Mouse (Mus musculus) liver, embryonic 14.5 days (tissue): ENCODE results near the gene Pon2. TPM values are rescaled to one million over a fixed set of nuclear protein-coding genes. Genes with fewer than 3 reads are reported as not detected.
"Not testable (repeated sequence)": the region's sequence is repeated elsewhere in the genome, so short reads cannot be mapped to it uniquely, and the experiment has no call there.

Source experiments
- ATAC-seq: fragments of 200-750 bp; cut with Nextera tagmentation; 2 replicates; pipeline ENCODE4 v1.8.0; 2017; ENCODE audit warnings: moderate number of reproducible peaks, mild to moderate bottlenecking, moderate library complexity; ENCODE audit not compliant: insufficient read depth
- DNase-seq, 3 experiments: peaks; one replicate each; pipeline ENCODE4 v3.0.0-alpha.2; 2012 to 2013; ENCODE audit warnings: low read depth in 3 of 3, low spot score in 3 of 3
- H3K27ac ChIP-seq: fragments of 300-500 bp; sonication (generic); 2 replicates; pipeline ENCODE4 v1.5.1; 2014; ENCODE audit warnings: moderate library complexity, mild to moderate bottlenecking, control low read depth, inconsistent platforms
- H3K27me3 ChIP-seq: fragments of 300-500 bp; sonication (generic); 2 replicates; pipeline ENCODE4 v1.6.1; 2014; ENCODE audit warnings: mild to moderate bottlenecking, low read length, moderate library complexity; ENCODE audit not compliant: control insufficient read depth, insufficient read depth
- H3K36me3 ChIP-seq: fragments of 300-500 bp; sonication (generic); replicated peaks from 2 replicates; pipeline ENCODE4 v1.6.1; 2014; ENCODE audit warnings: low read depth; ENCODE audit not compliant: control insufficient read depth, insufficient read depth
- H3K4me1 ChIP-seq, 2 experiments: fragments of 200-500 bp in 1 of 2; fragments of 300-500 bp in 1 of 2; sonication (generic) in 1 of 2; replicated peaks; 2 replicates each; pipeline ENCODE4 v1.6.1; 2012 to 2014; ENCODE audit warnings: antibody characterized with exemption in 1 of 2, inconsistent platforms in 1 of 2, low read length in 1 of 2; ENCODE audit not compliant: control insufficient read depth in 2 of 2, insufficient read depth in 2 of 2
- H3K4me2 ChIP-seq: fragments of 300-500 bp; sonication (generic); 2 replicates; pipeline ENCODE4 v1.6.1; 2014; ENCODE audit warnings: low read depth, mild to moderate bottlenecking, control low read depth, moderate library complexity
- H3K4me3 ChIP-seq, 2 experiments: fragments of 200-500 bp in 1 of 2; fragments of 300-500 bp in 1 of 2; sonication (generic) in 1 of 2; 2 replicates each; pipeline ENCODE4 v1.5.1; 2012 to 2014; ENCODE audit warnings: low read depth in 2 of 2, low read length in 2 of 2, mild to moderate bottlenecking in 2 of 2, control low read depth in 1 of 2, inconsistent platforms in 1 of 2, moderate library complexity in 1 of 2; ENCODE audit not compliant: insufficient read depth in 1 of 2
- H3K9ac ChIP-seq: fragments of 300-500 bp; sonication (generic); replicated peaks from 2 replicates; pipeline ENCODE4 v1.6.1; 2014; ENCODE audit warnings: mild to moderate bottlenecking, control low read depth, moderate library complexity
- H3K9me3 ChIP-seq: fragments of 300-500 bp; sonication (generic); 2 replicates; pipeline ENCODE4 v1.6.1; 2016; ENCODE audit warnings: low read length, mixed read lengths; ENCODE audit not compliant: control insufficient read depth
- CTCF ChIP-seq: IDR thresholded peaks from 2 replicates; pipeline ENCODE4 v1.5.1; 2016; ENCODE audit warnings: antibody characterized with exemption, low read depth, control low read depth
- EP300 ChIP-seq: IDR thresholded peaks from 2 replicates; pipeline ENCODE4 v1.6.1; 2016; ENCODE audit warnings: antibody characterized with exemption, low read depth
- WGBS: fragments of 180-500 bp; shearing (Covaris S2); extraction: QIAGEN DNeasy Blood & Tissue Kit; methylation state at CpG from one replicate; pipeline ENCODE4 v1.1.7; 2014; ENCODE audit not compliant: insufficient replicate concordance; 5-methylcytosine and 5-hydroxymethylcytosine counted together
- polyA plus RNA-seq, 2 experiments: library from polyadenylated mRNA; depleted of rRNA in 1 of 2; stranded (reverse) in 1 of 2; unstranded in 1 of 2; fragments of >200 nt; fragmentation: Nextera tagmentation in 1 of 2; extraction: Ambion mirVana in 1 of 2; gene quantifications; 2 replicates each; pipeline versions ENCODE4 v1.2.1 to v1.2.3; 2012 to 2014

Gene Pon2
- polyA plus RNA-seq, 2 experiments = 27.3 to 32.5 TPM

DNA sequence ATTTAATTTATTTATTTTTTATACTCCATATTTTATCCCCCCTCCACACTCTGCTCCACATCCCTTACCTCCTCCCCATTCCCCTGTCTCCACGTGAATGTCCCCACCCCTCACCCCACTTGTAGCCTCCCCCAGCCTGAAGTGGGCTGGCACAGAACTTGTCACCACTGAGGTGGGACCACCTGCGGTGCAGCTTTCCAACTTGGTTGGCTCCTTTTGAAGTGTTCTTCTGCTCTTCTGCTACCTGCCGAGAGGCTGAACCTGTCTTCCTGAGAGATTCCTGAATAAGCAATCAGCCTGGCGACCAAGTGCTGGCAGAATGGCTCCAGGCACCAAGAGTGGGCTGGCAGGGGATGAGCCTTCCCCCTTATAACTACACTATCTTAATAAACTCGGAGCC lies 35.8 kb upstream of the Pon2 start:
- Histone ChIP-seq H3K36me3 (no peaks in the 10 kb centered on the region), H3K4me3 (no peak overlapping the region), H3K9me3 (no peaks in the 10 kb centered on the region), H3K9ac (no peak overlapping the region), H3K27me3 (no peaks in the 10 kb centered on the region), H3K4me1 (no peaks in the 10 kb centered on the region), H3K4me2 (no peak overlapping the region), H3K27ac (no peak overlapping the region)
- ATAC-seq (no peak), DNase-seq (no peak)
- TF ChIP-seq CTCF = no peak
- TF ChIP-seq EP300 = no peak
- 71% methylated on average over 5 of the region's 5 CpGs for WGBS

DNA sequence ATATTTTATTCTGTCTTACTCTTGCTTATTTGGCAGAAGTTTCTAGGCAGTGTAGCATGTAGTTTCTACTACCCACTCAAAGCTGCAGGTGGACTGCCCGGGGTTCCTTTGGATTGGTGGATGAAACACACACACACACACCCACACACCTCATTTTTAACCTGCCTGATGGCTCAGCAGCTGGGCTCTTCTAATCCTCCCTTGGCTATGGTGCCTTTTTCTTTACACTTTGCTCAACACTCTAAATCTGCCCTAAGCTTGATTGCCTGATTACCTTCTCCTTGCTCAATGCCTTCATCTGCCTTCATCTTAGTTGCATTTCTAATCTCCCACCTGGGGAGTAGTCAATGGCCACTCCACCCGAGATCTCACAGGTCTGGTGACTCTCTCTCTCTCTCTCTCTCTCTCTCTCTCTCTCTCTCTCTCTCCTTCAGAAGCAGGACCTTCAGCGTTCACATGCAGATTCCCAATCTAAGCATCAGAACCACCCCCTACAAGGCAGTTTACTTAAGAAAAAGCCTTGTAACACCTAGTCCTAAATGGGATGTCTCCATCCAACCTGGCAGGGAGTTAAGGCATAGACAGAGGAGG lies 34.4 kb upstream of the Pon2 start:
- 48% methylated on average over 3 of the region's 3 CpGs for WGBS
- ATAC-seq = no peak
- H3K27me3 ChIP-seq = no peaks in the 10 kb centered on the region

GRCm38 (mm10) chr6:5325122-5325521 lies 26.9 kb upstream of the Pon2 start:
- no peak for TF ChIP-seq CTCF
- TF ChIP-seq EP300 = no peak

More for the DNA sequence above, 34.4 kb upstream of the Pon2 start:
- Histone ChIP-seq H3K9ac (no peak overlapping the region), H3K4me2 (no peak overlapping the region), H3K4me3 (no peak overlapping the region), H3K4me1 (no peaks in the 10 kb centered on the region), H3K9me3 (no peaks in the 10 kb centered on the region), H3K27ac (no peak overlapping the region), H3K36me3 (no peaks in the 10 kb centered on the region)
- DNase-seq = no peak
- no peak for TF ChIP-seq EP300
- no peak for TF ChIP-seq CTCF

GRCm38 (mm10) chr6:5324101-5324500 lies 25.8 kb upstream of the Pon2 start:
- DNase-seq, H3K9me3 ChIP-seq, ATAC-seq, H3K4me2 ChIP-seq, H3K27ac ChIP-seq, H3K9ac ChIP-seq, H3K36me3 ChIP-seq, H3K27me3 ChIP-seq, H3K4me1 ChIP-seq, H3K4me3 ChIP-seq: not testable (repeated sequence)
- WGBS = 83% methylated on average over 6 of the region's 6 CpGs

More at GRCm38 (mm10) chr6:5325122-5325521, 26.9 kb upstream of the Pon2 start:
- Histone ChIP-seq H3K9me3 (no peaks in the 10 kb centered on the region), H3K4me2 (no peak overlapping the region), H3K4me3 (no peak overlapping the region), H3K27me3 (no peaks in the 10 kb centered on the region), H3K9ac (no peak overlapping the region), H3K36me3 (no peaks in the 10 kb centered on the region), H3K27ac (no peak overlapping the region), H3K4me1 (no peaks in the 10 kb centered on the region)
- WGBS = 71% methylated on average over 2 of the region's 2 CpGs
- DNase-seq (no peak), ATAC-seq (no peak)

DNA sequence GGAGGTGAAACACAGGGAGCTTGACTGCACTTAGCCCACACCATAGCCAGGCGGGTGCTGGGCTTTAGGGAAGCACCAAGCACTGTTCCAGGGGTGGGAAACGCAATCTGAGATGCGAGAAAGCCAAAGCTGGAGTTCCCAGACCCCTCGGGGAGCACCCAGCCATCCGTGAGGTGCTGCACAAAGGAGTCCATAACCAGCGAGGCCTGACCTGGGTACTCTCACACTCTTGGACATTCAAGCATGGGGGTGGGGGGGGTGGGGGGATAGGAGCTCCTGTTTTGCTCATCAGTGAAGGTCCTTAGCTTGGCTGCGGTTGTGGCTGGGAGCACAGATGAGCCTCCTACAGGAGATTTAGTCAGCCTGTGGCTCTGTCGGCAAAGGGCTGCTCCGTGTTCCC lies 18.4 kb upstream of the Pon2 start:
- DNase-seq (no peak), ATAC-seq (no peak)
- Histone ChIP-seq H3K9ac (no peak overlapping the region), H3K4me3 (no peak overlapping the region), H3K4me1 (peaks cover 13 to 20% of the 10 kb centered on the region in 2 experiments), H3K9me3 (no peaks in the 10 kb centered on the region), H3K36me3 (no peaks in the 10 kb centered on the region), H3K27me3 (no peaks in the 10 kb centered on the region), H3K4me2 (no peak overlapping the region), H3K27ac (no peak overlapping the region)
- no peak for TF ChIP-seq CTCF
- no peak for TF ChIP-seq EP300
- WGBS = 83% methylated on average over 9 of the region's 9 CpGs
